Mouse (Mus musculus): ENCODE measurements at regions not wholly inside any gene's neighbourhood (a gene's known extent, or its start where the extent isn't known, plus 50 kb on each side); places are given as distances from the start of the nearest gene placed in this dataset.
A peak's percentile ranks its signal among the peaks of the same experiment; 100 is the strongest.

DNA sequence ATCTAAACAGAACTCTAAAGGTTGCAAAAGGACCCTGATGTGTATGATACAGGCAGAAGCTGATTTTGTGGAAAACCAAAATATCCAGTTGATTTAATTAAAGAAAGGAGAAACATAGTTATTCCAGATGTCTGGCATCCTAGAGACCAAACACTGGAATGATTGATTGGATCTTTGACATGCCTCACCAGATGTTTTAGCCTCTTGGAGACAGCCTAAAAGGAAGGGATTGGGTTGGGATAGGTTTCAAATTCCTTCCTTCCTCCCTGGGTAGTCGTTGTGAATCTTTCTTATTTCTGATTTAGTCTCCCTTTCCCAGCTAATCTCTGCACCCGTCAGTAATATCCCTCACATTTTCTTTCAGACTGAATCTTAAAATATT is 190.9 kb upstream of the Gm9747 start:
- H3K36me3 ChIP-seq, result no peaks in the 10 kb centered on the region
- ATAC-seq (replicated peaks; ENCODE audit: low FRiP score), result no peak
- H3K9ac ChIP-seq, result no peak overlapping the region
- H3K4me2 ChIP-seq, result no peak overlapping the region
- no peaks in the 10 kb centered on the region for H3K27me3 ChIP-seq
- H3K27ac ChIP-seq, result no peak overlapping the region
- no peak overlapping the region for H3K4me3 ChIP-seq (replicated peaks)
- no peaks in the 10 kb centered on the region for H3K9me3 ChIP-seq (replicated peaks)
- WGBS, result 31% methylated on average over 2 of the region's 2 CpGs
- H3K4me1 ChIP-seq, result no peaks in the 10 kb centered on the region

- 48% methylated on average over 3 of the region's 3 CpGs for WGBS
Observed at GRCm38 (mm10) chr1:82042527-82042926, 190.4 kb upstream of the Gm9747 start.

DNA sequence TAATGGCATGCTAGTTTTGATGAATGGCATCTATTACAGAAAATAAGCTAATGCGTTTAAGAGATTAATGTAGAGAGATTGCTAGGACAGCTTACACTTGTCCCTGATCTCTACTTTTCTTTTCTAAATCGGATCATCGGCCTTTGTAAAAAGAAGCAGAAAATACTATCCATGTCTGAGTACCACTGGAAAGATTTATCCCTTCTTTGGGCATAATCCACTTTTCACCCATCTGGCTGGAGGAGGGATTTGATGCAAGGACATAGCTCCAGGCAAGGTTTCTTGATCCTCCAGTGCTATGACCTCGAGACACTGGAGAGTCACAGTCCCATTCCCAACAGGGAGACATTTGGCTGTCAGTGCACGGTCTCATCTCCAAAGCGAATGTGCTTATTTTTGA is 166.6 kb upstream of the Gm9747 start:
- 88% methylated on average over 6 of the region's 6 CpGs for WGBS
- no peak overlapping the region for H3K27ac ChIP-seq
- ATAC-seq (replicated peaks; ENCODE audit: low FRiP score), result no peak
- no peak overlapping the region for H3K4me3 ChIP-seq (replicated peaks)
- no peak overlapping the region for H3K9ac ChIP-seq
- H3K4me1 ChIP-seq, result no peaks in the 10 kb centered on the region
- no peak overlapping the region for H3K4me2 ChIP-seq
- H3K9me3 ChIP-seq (replicated peaks), result no peaks in the 10 kb centered on the region
- no peaks in the 10 kb centered on the region for H3K27me3 ChIP-seq
- H3K36me3 ChIP-seq, result no peaks in the 10 kb centered on the region

More at GRCm38 (mm10) chr1:82042527-82042926, 190.4 kb upstream of the Gm9747 start:
- Histone ChIP-seq H3K36me3 (no peaks in the 10 kb centered on the region), H3K27me3 (no peaks in the 10 kb centered on the region), H3K9ac (no peak overlapping the region), H3K4me2 (no peak overlapping the region), H3K9me3 (replicated peaks) (no peaks in the 10 kb centered on the region), H3K4me3 (replicated peaks) (no peak overlapping the region), H3K27ac (no peak overlapping the region), H3K4me1 (no peaks in the 10 kb centered on the region)
- no peak for ATAC-seq (replicated peaks; ENCODE audit: low FRiP score)

DNA sequence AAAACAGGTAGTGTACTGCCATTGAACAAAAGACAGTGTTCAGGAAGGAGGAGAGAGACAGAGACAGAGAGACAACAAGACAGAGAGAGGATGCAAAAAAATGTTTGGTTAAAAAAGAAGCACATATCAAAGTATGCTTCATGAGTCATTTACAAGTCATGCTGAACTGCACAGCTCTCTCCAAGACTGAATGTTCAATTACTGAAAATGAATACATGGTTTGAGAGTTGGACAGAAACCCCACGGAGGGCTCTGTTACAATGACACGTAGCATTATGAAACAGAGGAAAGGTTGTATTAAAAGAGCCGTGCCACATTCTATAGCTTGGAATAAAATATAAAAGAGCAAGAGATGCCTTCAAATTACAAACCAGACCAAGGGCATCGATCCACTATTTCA is 164.3 kb upstream of the Gm9747 start:
- Histone ChIP-seq H3K4me3 (replicated peaks) (no peak overlapping the region), H3K9ac (no peak overlapping the region), H3K9me3 (replicated peaks) (no peaks in the 10 kb centered on the region), H3K27me3 (no peaks in the 10 kb centered on the region), H3K27ac (no peak overlapping the region), H3K36me3 (no peaks in the 10 kb centered on the region), H3K4me2 (no peak overlapping the region), H3K4me1 (no peaks in the 10 kb centered on the region)
- no peak for ATAC-seq (replicated peaks; ENCODE audit: low FRiP score)
- 92% methylated on average over 4 of the region's 4 CpGs for WGBS

DNA sequence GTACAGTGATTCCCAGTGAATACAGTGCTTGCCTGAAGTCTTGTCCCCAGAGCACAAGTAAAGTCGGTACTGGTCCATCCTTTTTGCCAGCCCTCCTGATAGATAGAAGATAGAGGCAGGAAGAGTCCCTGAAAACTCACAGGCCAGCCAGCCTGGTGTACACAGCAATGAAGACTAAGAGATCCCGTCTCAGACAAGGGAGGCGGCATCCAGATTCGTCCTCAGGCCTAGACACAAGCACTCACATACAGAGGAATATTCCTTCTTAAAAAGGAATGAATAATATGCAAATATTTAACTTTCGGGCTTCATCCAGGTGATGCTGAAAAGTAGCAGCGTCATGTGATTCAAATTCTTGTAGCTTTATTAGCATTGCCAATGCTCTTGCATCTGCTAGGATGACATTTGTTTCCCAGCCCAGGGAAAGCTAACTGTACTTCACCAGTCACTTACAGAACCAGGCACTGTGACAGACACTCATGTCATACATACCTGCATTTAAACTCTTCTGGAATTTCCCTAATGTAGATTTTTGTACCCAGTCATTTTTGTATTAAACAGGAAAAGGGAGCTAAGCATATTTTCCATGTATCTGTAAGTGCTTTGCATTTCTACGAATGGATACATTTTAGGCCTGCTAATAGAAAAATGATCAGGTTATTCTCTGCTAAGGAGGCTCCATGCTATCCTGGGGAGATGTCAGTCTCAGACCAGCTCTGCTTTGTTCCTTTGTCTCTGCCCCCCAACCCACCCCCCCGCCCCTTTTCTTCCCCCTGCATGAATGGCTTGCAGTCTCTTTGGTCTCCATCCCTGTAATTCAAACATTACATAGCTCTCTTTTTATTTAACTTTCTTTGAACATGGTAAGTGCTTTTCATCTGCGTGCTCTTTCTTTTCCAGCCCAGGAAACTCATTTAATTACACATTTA is 162.5 kb upstream of the Gm9747 start:
- Histone ChIP-seq H3K4me3 (replicated peaks) (no peak overlapping the region), H3K27me3 (no peaks in the 10 kb centered on the region), H3K4me1 (no peaks in the 10 kb centered on the region), H3K27ac (no peak overlapping the region), H3K9me3 (replicated peaks) (no peaks in the 10 kb centered on the region), H3K9ac (no peak overlapping the region), H3K36me3 (no peaks in the 10 kb centered on the region), H3K4me2 (no peak overlapping the region)
- ATAC-seq (replicated peaks; ENCODE audit: low FRiP score), result no peak
- WGBS, result 78% methylated on average over 9 of the region's 9 CpGs

GRCm38 (mm10) chr1:82089136-82089839 is 143.6 kb upstream of the Gm9747 start:
- no peaks in the 10 kb centered on the region for H3K9me3 ChIP-seq (replicated peaks)
- WGBS, result 81% methylated on average over 6 of the region's 6 CpGs

DNA sequence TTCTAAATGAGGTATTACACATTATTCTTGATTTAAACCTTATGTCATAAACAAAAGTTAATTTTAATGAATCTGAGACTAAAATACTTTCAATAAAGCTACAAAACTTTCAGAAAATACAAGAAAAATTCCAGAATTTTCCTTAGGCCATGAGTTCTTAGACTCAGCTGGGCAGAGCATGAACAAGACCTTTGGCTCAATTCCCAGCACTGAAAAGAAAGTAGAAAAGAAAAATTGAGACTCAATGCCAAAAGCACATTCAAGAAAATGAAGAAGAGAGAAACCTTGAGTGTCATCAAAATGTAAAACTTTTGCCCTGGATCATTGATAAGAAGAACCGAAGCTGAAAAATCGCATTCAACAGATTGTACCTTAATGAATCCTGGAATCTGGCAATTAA is 137.8 kb upstream of the Gm9747 start:
- no peak overlapping the region for H3K9ac ChIP-seq
- H3K9me3 ChIP-seq (replicated peaks), result no peaks in the 10 kb centered on the region
- no peaks in the 10 kb centered on the region for H3K36me3 ChIP-seq
- no peak overlapping the region for H3K27ac ChIP-seq
- 83% methylated on average over 2 of the region's 2 CpGs for WGBS
- H3K4me2 ChIP-seq, result no peak overlapping the region
- H3K27me3 ChIP-seq, result no peaks in the 10 kb centered on the region
- ATAC-seq (replicated peaks; ENCODE audit: low FRiP score), result no peak
- H3K4me3 ChIP-seq (replicated peaks), result no peak overlapping the region
- H3K4me1 ChIP-seq, result no peaks in the 10 kb centered on the region

More at GRCm38 (mm10) chr1:82089136-82089839, 143.6 kb upstream of the Gm9747 start:
- Histone ChIP-seq H3K4me3 (replicated peaks) (no peak overlapping the region), H3K27me3 (no peaks in the 10 kb centered on the region), H3K9ac (no peak overlapping the region), H3K4me1 (no peaks in the 10 kb centered on the region), H3K36me3 (no peaks in the 10 kb centered on the region), H3K4me2 (no peak overlapping the region), H3K27ac (no peak overlapping the region)
- ATAC-seq (replicated peaks; ENCODE audit: low FRiP score), result no peak

DNA sequence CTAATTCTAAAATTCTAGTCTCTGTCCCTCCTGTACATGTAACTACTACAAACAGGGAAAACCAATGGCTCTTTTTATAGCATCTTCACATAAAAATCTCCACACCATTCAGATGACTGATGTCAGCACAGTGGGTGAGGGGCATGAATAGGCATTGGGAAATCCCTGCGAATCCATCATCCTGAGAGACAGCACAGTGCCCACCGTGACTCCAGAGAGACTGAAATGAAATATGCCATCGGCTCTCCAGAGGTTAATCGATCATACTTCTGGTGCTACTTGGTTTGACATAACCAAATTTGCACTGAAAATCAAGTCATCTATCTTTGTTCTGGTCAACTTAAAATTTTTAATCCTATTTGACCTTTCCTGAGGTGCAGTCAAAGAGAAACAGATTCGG is 126.2 kb upstream of the Gm9747 start:
- ATAC-seq (replicated peaks; ENCODE audit: low FRiP score), result no peak
- Histone ChIP-seq H3K4me3 (replicated peaks) (no peak overlapping the region), H3K9me3 (replicated peaks) (no peaks in the 10 kb centered on the region), H3K4me2 (no peak overlapping the region), H3K9ac (no peak overlapping the region), H3K27ac (no peak overlapping the region), H3K4me1 (no peaks in the 10 kb centered on the region), H3K36me3 (no peaks in the 10 kb centered on the region), H3K27me3 (no peaks in the 10 kb centered on the region)
- WGBS, result 84% methylated on average over 5 of the region's 5 CpGs

DNA sequence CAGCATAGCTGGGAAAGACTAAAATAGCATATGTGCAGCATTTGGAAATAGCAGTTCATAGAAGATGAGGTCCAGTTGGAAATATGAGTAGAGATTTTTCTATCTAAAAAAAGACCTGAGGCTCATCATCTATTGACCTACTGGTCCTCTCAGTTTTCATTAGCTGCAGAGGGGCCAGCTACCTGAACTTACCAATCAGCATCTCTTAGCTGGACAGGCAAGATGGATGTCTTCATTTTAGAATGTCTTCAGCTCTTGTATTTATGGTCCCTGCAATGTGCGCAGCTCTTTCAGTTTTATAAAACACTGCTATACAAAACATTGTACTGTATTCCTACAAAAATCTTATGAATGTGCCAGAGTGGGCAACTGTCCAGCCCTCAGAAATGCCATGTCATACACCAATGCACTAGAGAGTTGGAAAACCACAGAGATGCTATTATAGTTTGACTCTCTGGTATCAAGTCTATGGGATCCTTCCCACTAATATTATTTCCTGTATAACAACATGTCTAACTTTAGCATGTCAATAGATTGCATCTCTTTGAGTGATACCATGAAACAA is 122.8 kb upstream of the Gm9747 start:
- Histone ChIP-seq H3K27me3 (no peaks in the 10 kb centered on the region), H3K4me2 (no peak overlapping the region), H3K9me3 (replicated peaks) (no peaks in the 10 kb centered on the region), H3K4me3 (replicated peaks) (no peak overlapping the region), H3K27ac (no peak overlapping the region), H3K4me1 (no peaks in the 10 kb centered on the region), H3K36me3 (no peaks in the 10 kb centered on the region), H3K9ac (no peak overlapping the region)
- ATAC-seq (replicated peaks; ENCODE audit: low FRiP score), result no peak
- WGBS, result 82% methylated on average over 1 of the region's 1 CpGs

DNA sequence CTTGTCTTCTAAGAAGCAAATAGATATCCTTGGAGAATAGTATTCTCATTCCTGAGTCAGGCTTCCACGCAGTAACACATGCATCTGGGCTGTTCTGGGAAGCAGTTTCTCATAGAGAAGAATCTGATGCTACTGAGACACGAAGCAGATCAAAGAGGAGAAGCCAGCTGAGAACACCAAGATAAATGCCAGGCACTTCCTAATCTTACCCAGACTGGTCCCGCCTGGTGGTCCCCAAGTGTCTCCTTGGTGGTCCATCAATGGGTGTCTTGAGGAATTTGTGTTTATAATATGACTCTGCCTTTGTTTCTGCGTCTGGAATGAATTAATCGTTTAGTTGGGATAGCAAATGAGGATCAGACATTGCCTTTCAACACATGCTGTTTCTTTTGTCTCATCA is 120.5 kb upstream of the Gm9747 start:
- H3K9ac ChIP-seq, result no peak overlapping the region
- H3K4me2 ChIP-seq, result no peak overlapping the region
- no peak for ATAC-seq (replicated peaks; ENCODE audit: low FRiP score)
- no peaks in the 10 kb centered on the region for H3K36me3 ChIP-seq
- H3K27ac ChIP-seq, result no peak overlapping the region
- no peaks in the 10 kb centered on the region for H3K4me1 ChIP-seq
- WGBS, result 61% methylated on average over 5 of the region's 5 CpGs
- no peaks in the 10 kb centered on the region for H3K27me3 ChIP-seq
- no peak overlapping the region for H3K4me3 ChIP-seq (replicated peaks)
- no peaks in the 10 kb centered on the region for H3K9me3 ChIP-seq (replicated peaks)

GRCm38 (mm10) chr1:82124503-82124902 is 108.4 kb upstream of the Gm9747 start:
- WGBS, result 18% methylated on average over 5 of the region's 5 CpGs
- Histone ChIP-seq H3K36me3 (no peaks in the 10 kb centered on the region), H3K27ac (no peak overlapping the region), H3K9ac (no peak overlapping the region), H3K4me2 (no peak overlapping the region), H3K4me1 (0 out of 2 replicates have a peak, but pooled peaks cover 4% of the 10 kb centered on the region), H3K27me3 (0 out of 2 replicates have a peak, but pooled peaks cover 3% of the 10 kb centered on the region), H3K4me3 (replicated peaks) (no peak overlapping the region), H3K9me3 (replicated peaks) (no peaks in the 10 kb centered on the region)
- ATAC-seq (replicated peaks; ENCODE audit: low FRiP score), result 0 out of 2 replicates have a peak, but pooled peaks have one; percentile 43

DNA sequence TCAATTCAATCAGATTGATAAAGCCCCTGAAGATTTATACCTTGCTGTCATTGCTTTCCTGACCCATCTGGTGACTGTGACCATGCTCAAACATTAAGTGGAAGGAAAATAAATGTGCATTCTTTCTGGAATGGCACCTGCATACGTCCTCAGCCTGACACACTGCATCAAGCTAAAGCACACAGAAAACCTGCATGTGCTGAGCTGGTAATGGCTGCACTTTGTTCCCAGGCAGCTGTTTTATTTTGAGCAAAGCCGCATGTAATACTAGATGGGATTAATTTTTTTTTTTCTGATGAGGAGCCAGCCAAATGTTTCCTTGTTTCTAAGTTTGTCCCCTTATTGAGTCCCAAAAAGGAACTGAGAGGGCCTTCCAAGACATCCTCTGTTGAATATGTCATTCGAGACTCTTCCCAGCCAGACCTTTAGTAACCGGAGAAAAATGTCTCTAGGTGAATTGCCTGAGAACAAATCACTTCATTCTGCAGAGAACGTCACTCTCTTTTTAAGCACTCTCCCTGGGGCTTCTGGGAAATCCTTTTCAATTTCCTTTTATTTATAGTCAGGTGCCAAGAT is 103.1 kb upstream of the Gm9747 start:
- ATAC-seq (replicated peaks; ENCODE audit: low FRiP score), result no peak
- no peaks in the 10 kb centered on the region for H3K9me3 ChIP-seq (replicated peaks)
- 0 out of 2 replicates have a peak, but pooled peaks cover 3% of the 10 kb centered on the region for H3K27me3 ChIP-seq
- H3K36me3 ChIP-seq, result no peaks in the 10 kb centered on the region
- 33% methylated on average over 5 of the region's 5 CpGs for WGBS
- no peaks in the 10 kb centered on the region for H3K4me1 ChIP-seq
- no peak overlapping the region for H3K9ac ChIP-seq
- no peak overlapping the region for H3K4me3 ChIP-seq (replicated peaks)
- H3K27ac ChIP-seq, result no peak overlapping the region
- no peak overlapping the region for H3K4me2 ChIP-seq
